Mouse (Mus musculus) ES-Bruce4 (cell line): Measurements from ENCODE around the gene Eprs. TPM values are rescaled to one million over a fixed set of nuclear protein-coding genes. Genes with fewer than 3 reads are reported as not detected.

Source experiments
- H3K27ac ChIP-seq: 2 replicates; pipeline ENCODE4 v1.5.1; 2012; ENCODE audit warnings: low read length, inconsistent platforms; ENCODE audit not compliant: insufficient read depth
- H3K27me3 ChIP-seq: 2 replicates; pipeline ENCODE4 v1.6.1; 2012; ENCODE audit warnings: mild to moderate bottlenecking, low read length, inconsistent platforms; ENCODE audit not compliant: control insufficient read depth, poor library complexity, insufficient read depth, severe bottlenecking
- H3K36me3 ChIP-seq: 2 replicates; pipeline ENCODE4 v1.6.1; 2012; ENCODE audit warnings: inconsistent platforms, mild to moderate bottlenecking, low read length, moderate library complexity; ENCODE audit not compliant: control insufficient read depth, poor library complexity, insufficient read depth, severe bottlenecking
- H3K4me1 ChIP-seq: one replicate; pipeline ENCODE4 v1.8.1; 2011; ENCODE audit warnings: low read length; ENCODE audit not compliant: control insufficient read depth, insufficient read depth
- H3K4me3 ChIP-seq: 2 replicates; pipeline ENCODE4 v1.5.1; 2011; ENCODE audit warnings: low read depth, mild to moderate bottlenecking, low read length
- H3K9ac ChIP-seq: 2 replicates; pipeline ENCODE4 v1.6.1; 2012; ENCODE audit warnings: low read depth, mild to moderate bottlenecking, inconsistent platforms; ENCODE audit not compliant: poor library complexity, severe bottlenecking
- H3K9me3 ChIP-seq: replicated peaks from 2 replicates; pipeline ENCODE4 v1.6.1; 2012; ENCODE audit warnings: mild to moderate bottlenecking, low read length, inconsistent platforms; ENCODE audit not compliant: control insufficient read depth, poor library complexity, insufficient read depth, severe bottlenecking
- CTCF ChIP-seq: IDR thresholded peaks from one replicate; pipeline ENCODE4 v1.8.1; 2011; ENCODE audit warnings: low read depth, low read length
- EP300 ChIP-seq: IDR thresholded peaks from 2 replicates; pipeline ENCODE4 v1.6.1; 2011; ENCODE audit warnings: low read depth, low read length; ENCODE audit not compliant: insufficient read depth
- POLR2A ChIP-seq: IDR thresholded peaks from one replicate; pipeline ENCODE4 v1.8.1; 2011; ENCODE audit warnings: low read length; ENCODE audit not compliant: insufficient read depth
- polyA plus RNA-seq: library from polyadenylated mRNA; stranded (reverse); fragments of >200 nt; gene quantifications from 2 replicates; pipeline ENCODE4 v1.2.4, GENCODE M21; 2011; ENCODE audit warnings: low read depth; ENCODE audit not compliant: missing spikeins, insufficient read depth, insufficient read length

The Eprs gene
- polyA plus RNA-seq, 1 experiment: 189 TPM

GRCm38 (mm10) chr1:185472730-185473129 lies 109.9 kb downstream of the Eprs start:
- Histone ChIP-seq H3K27ac (no peak overlapping the region), H3K9me3 (no peaks in the 10 kb centered on the region)
- no peak for TF ChIP-seq EP300
- TF ChIP-seq CTCF: no peak
- TF ChIP-seq POLR2A: no peak

GRCm38 (mm10) chr1:185473437-185473836 lies 110.6 kb downstream of the Eprs start:
- H3K27me3 ChIP-seq: no peaks in the 10 kb centered on the region
- TF ChIP-seq CTCF: no peak
- TF ChIP-seq EP300: no peak
- TF ChIP-seq POLR2A: no peak

More at GRCm38 (mm10) chr1:185472730-185473129, 109.9 kb downstream of the Eprs start:
- Histone ChIP-seq H3K27me3 (no peaks in the 10 kb centered on the region), H3K4me3 (no peak overlapping the region), H3K36me3 (no peaks in the 10 kb centered on the region), H3K9ac (no peak overlapping the region), H3K4me1 (no peaks in the 10 kb centered on the region)

More at GRCm38 (mm10) chr1:185473437-185473836, 110.6 kb downstream of the Eprs start:
- no peaks in the 10 kb centered on the region for H3K36me3 ChIP-seq
- no peak overlapping the region for H3K4me3 ChIP-seq
- H3K9me3 ChIP-seq: no peaks in the 10 kb centered on the region
- H3K9ac ChIP-seq: no peak overlapping the region
- H3K4me1 ChIP-seq: no peaks in the 10 kb centered on the region
- no peak overlapping the region for H3K27ac ChIP-seq

Other genes with a start within 250 kb of the Eprs start
- 32.8 and 35.0 TPM in 2 replicates for gene Rab3gap2, start 158.9 kb upstream of the Eprs start, polyA plus RNA-seq
- 55.5 and 57.9 TPM in 2 replicates for gene Iars2, start 33.6 kb upstream of the Eprs start, polyA plus RNA-seq
- 54.0 and 56.7 TPM in 2 replicates for gene Bpnt1, start 30.9 kb upstream of the Eprs start, polyA plus RNA-seq
- gene Slc30a10, start 91.8 kb downstream of the Eprs start, polyA plus RNA-seq: not detected in 2 replicates